16 mouse cellular contexts compared by ENCODE assay signal in the genomic region with DNA sequence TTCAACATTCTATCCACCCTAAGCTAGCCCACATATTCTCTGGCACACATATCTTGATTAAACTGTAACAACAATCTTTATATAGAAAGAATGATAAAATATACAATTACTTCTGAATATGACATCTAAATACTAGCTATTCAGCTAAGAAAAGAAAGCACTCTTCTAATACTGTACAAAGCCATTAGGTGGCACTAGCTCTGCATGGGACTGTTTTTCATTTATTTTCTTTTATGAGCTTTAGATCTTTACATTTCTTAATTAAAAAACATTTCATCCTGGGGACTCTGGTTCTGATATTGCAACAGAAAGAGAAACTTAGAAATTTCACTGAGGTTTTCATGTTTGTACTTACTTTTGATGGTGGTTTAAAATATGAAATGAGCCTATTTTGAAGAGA. TPM values are rescaled to one million over a fixed set of nuclear protein-coding genes. Genes with fewer than 3 reads are reported as not detected.
DNase-seq lines count a peak whose midpoint lies in the region; ATAC-seq and TF ChIP-seq lines count a peak whose summit lies in the region.
"Had no signal": no experiment of that assay in that cellular context is flagged by ENCODE, and none has a peak within 500 bp of the region (broad histone marks: within the 10 kb centered on the region; RNA-seq: fewer than 3 reads in every experiment).

No protein-coding gene starts in this region.

- no peaks in the 10 kb centered on the region for H3K4me1 ChIP-seq in forebrain, embryonic 14.5 days (ENCODE audit: control insufficient read depth, insufficient read depth, low read length)
- H3K4me1 ChIP-seq in forebrain, embryonic 16.5 days (replicated peaks; ENCODE audit: control insufficient read depth, insufficient read depth, low read length) = no peaks in the 10 kb centered on the region
- H3K4me1 ChIP-seq in kidney, postnatal 0 days (replicated peaks; ENCODE audit: insufficient read depth, low read length) = no peaks in the 10 kb centered on the region
- H3K4me1 ChIP-seq in midbrain, postnatal 0 days (ENCODE audit: insufficient read depth, low read length) = no peaks in the 10 kb centered on the region
- H3K4me1 ChIP-seq in midbrain, embryonic 11.5 days (ENCODE audit: control insufficient read depth, insufficient read depth, low read length) = no peaks in the 10 kb centered on the region
- H3K4me1 ChIP-seq: forebrain, embryonic 10.5 days; liver, embryonic 13.5 days had no signal

- ATAC-seq in forebrain, embryonic 14.5 days = no peak
- no peak for ATAC-seq in forebrain, embryonic 16.5 days
- ATAC-seq in kidney, postnatal 0 days (replicated peaks; ENCODE audit: low FRiP score, low read depth) = no peak
- no peak for ATAC-seq in midbrain, postnatal 0 days (ENCODE audit: low FRiP score)
- no peak for ATAC-seq in midbrain, embryonic 11.5 days (ENCODE audit: low FRiP score)

- peak; percentile 62 for DNase-seq in forebrain, embryonic 14.5 days (ENCODE audit: low spot score)
- peak; percentile 78 for DNase-seq in kidney, postnatal 0 days (ENCODE audit: low spot score)
- DNase-seq in kidney, adult 8-10 months = no peak
- DNase-seq in midbrain, postnatal 0 days (ENCODE audit: low spot score) = peak; percentile 69
- DNase-seq in midbrain, embryonic 11.5 days (ENCODE audit: low spot score, missing footprints) = no peak
- no peak for DNase-seq in right cerebral cortex, adult 18-20 months
- DNase-seq in yolk sac, embryonic 10.5 days (ENCODE audit: low spot score) = no peak
- DNase-seq: cerebellum, adult 9-11 months; heart, adult 11 months; heart, postnatal 4 days; kidney, postnatal 10 days; liver, embryonic 13.5 days; thymus, adult 2 months had no signal

- no peaks in the 10 kb centered on the region for H3K36me3 ChIP-seq in forebrain, embryonic 14.5 days (ENCODE audit: control insufficient read depth, insufficient read depth, low read length)
- no peaks in the 10 kb centered on the region for H3K36me3 ChIP-seq in forebrain, embryonic 16.5 days (ENCODE audit: control insufficient read depth, insufficient read depth)
- H3K36me3 ChIP-seq in kidney, postnatal 0 days (ENCODE audit: insufficient read depth, low read length) = no peaks in the 10 kb centered on the region
- no peaks in the 10 kb centered on the region for H3K36me3 ChIP-seq in midbrain, postnatal 0 days (ENCODE audit: insufficient read depth, low read length)
- H3K36me3 ChIP-seq in midbrain, embryonic 11.5 days (ENCODE audit: control insufficient read depth, insufficient read depth, low read length) = no peaks in the 10 kb centered on the region
- H3K36me3 ChIP-seq: forebrain, embryonic 10.5 days; liver, embryonic 13.5 days had no signal

- no peaks in the 10 kb centered on the region for H3K9me3 ChIP-seq in forebrain, embryonic 14.5 days (replicated peaks; ENCODE audit: control insufficient read depth, low read length)
- H3K9me3 ChIP-seq in forebrain, embryonic 16.5 days (ENCODE audit: control insufficient read depth, low read length) = no peaks in the 10 kb centered on the region
- no peaks in the 10 kb centered on the region for H3K9me3 ChIP-seq in kidney, postnatal 0 days (replicated peaks; ENCODE audit: low read length)
- H3K9me3 ChIP-seq in midbrain, postnatal 0 days (ENCODE audit: low read length) = no peaks in the 10 kb centered on the region
- no peaks in the 10 kb centered on the region for H3K9me3 ChIP-seq in midbrain, embryonic 11.5 days (ENCODE audit: control insufficient read depth, low read length)
- H3K9me3 ChIP-seq: forebrain, embryonic 10.5 days; liver, embryonic 13.5 days had no signal

- no peak overlapping the region for H3K9ac ChIP-seq in forebrain, embryonic 14.5 days (ENCODE audit: low read length)
- no peak overlapping the region for H3K9ac ChIP-seq in forebrain, embryonic 16.5 days (replicated peaks; ENCODE audit: low read depth, low read length)
- no peak overlapping the region for H3K9ac ChIP-seq in kidney, postnatal 0 days (ENCODE audit: low read depth, low read length)
- no peak overlapping the region for H3K9ac ChIP-seq in midbrain, postnatal 0 days (replicated peaks; ENCODE audit: low read length, poor library complexity, severe bottlenecking)
- H3K9ac ChIP-seq in midbrain, embryonic 11.5 days (ENCODE audit: low read length) = no peak overlapping the region
- H3K9ac ChIP-seq: liver, embryonic 13.5 days had no signal

- no peak overlapping the region for H3K4me3 ChIP-seq in forebrain, embryonic 14.5 days (ENCODE audit: low read depth, low read length)
- no peak overlapping the region for H3K4me3 ChIP-seq in forebrain, embryonic 16.5 days (replicated peaks; ENCODE audit: low read length)
- no peak overlapping the region for H3K4me3 ChIP-seq in kidney, postnatal 0 days (replicated peaks; ENCODE audit: low read depth, low read length)
- H3K4me3 ChIP-seq in midbrain, postnatal 0 days (ENCODE audit: low read depth, low read length) = no peak overlapping the region
- no peak overlapping the region for H3K4me3 ChIP-seq in midbrain, embryonic 11.5 days (ENCODE audit: low read depth, low read length)
- H3K4me3 ChIP-seq: forebrain, embryonic 10.5 days; liver, embryonic 13.5 days had no signal

- no peak overlapping the region for H3K4me2 ChIP-seq in forebrain, embryonic 14.5 days (ENCODE audit: low read length)
- no peak overlapping the region for H3K4me2 ChIP-seq in forebrain, embryonic 16.5 days (ENCODE audit: low read length)
- no peak overlapping the region for H3K4me2 ChIP-seq in kidney, postnatal 0 days (ENCODE audit: low read length)
- H3K4me2 ChIP-seq in midbrain, postnatal 0 days (ENCODE audit: low read depth, low read length, poor library complexity, severe bottlenecking) = no peak overlapping the region
- no peak overlapping the region for H3K4me2 ChIP-seq in midbrain, embryonic 11.5 days
- H3K4me2 ChIP-seq: liver, embryonic 13.5 days had no signal

- H3K27ac ChIP-seq in forebrain, embryonic 14.5 days (ENCODE audit: low read depth, low read length) = no peak overlapping the region
- no peak overlapping the region for H3K27ac ChIP-seq in forebrain, embryonic 16.5 days (ENCODE audit: low read length)
- H3K27ac ChIP-seq in kidney, postnatal 0 days = no peak overlapping the region
- H3K27ac ChIP-seq in midbrain, postnatal 0 days (ENCODE audit: low read depth, low read length) = no peak overlapping the region
- no peak overlapping the region for H3K27ac ChIP-seq in midbrain, embryonic 11.5 days (ENCODE audit: low read depth, low read length)
- H3K27ac ChIP-seq: forebrain, embryonic 10.5 days; liver, embryonic 13.5 days had no signal

- TF ChIP-seq CTCF in kidney, postnatal 0 days (IDR thresholded peaks at IDR 0.05; ENCODE audit: low read depth) = peak; percentile 89
- peak; percentile 89 for TF ChIP-seq CTCF in midbrain, postnatal 0 days (IDR thresholded peaks at IDR 0.05)

- H3K27me3 ChIP-seq in forebrain, embryonic 14.5 days (replicated peaks; ENCODE audit: control insufficient read depth, insufficient read depth, low read length) = no peaks in the 10 kb centered on the region
- H3K27me3 ChIP-seq in forebrain, embryonic 16.5 days (replicated peaks; ENCODE audit: control insufficient read depth, insufficient read depth, low read length) = no peaks in the 10 kb centered on the region
- no peaks in the 10 kb centered on the region for H3K27me3 ChIP-seq in kidney, postnatal 0 days (ENCODE audit: insufficient read depth, low read length)
- H3K27me3 ChIP-seq in midbrain, postnatal 0 days (ENCODE audit: insufficient read depth, low read length) = no peaks in the 10 kb centered on the region
- no peaks in the 10 kb centered on the region for H3K27me3 ChIP-seq in midbrain, embryonic 11.5 days (ENCODE audit: control insufficient read depth, insufficient read depth, low read length)
- H3K27me3 ChIP-seq: liver, embryonic 13.5 days had no signal

RNA-seq across cellular contexts. Expression of a gene that starts 13.4 kb away (rescaled TPM):
- polyA plus RNA-seq in forebrain, embryonic 14.5 days (2014; fragmentation: Nextera tagmentation; extraction: Ambion mirVana) = 2.0 and 3.6 TPM in 2 replicates
- 1.9 and 2.5 TPM in 2 replicates for polyA plus RNA-seq in forebrain, embryonic 16.5 days (2015; fragmentation: Nextera tagmentation; extraction: Ambion mirVana)
- 15.2 and 15.9 TPM in 2 replicates for polyA plus RNA-seq in kidney, postnatal 0 days (2015; fragmentation: Nextera tagmentation; extraction: Ambion mirVana)
- 0.93 and 1.6 TPM in 2 replicates for total RNA-seq in midbrain, postnatal 0 days (2014; rRNA removed)
- 1.5 and 2.6 TPM in 2 replicates for polyA plus RNA-seq in midbrain, postnatal 0 days (2015; fragmentation: Nextera tagmentation; extraction: Ambion mirVana)
- 5.0 and 6.5 TPM in 2 replicates for polyA plus RNA-seq in midbrain, embryonic 11.5 days (2014; fragmentation: Nextera tagmentation; extraction: Ambion mirVana)

RNA-seq across cellular contexts. Expression of a gene that starts 42.0 kb away (rescaled TPM):
- polyA plus RNA-seq in forebrain, embryonic 14.5 days (2014; fragmentation: Nextera tagmentation; extraction: Ambion mirVana) = not detected in 2 replicates
- 0.10 TPM in 1 of 2 replicates, not detected in the other for polyA plus RNA-seq in forebrain, embryonic 16.5 days (2015; fragmentation: Nextera tagmentation; extraction: Ambion mirVana)
- polyA plus RNA-seq in kidney, postnatal 0 days (2015; fragmentation: Nextera tagmentation; extraction: Ambion mirVana) = 0.06 and 0.09 TPM in 2 replicates
- total RNA-seq in midbrain, postnatal 0 days (2014; rRNA removed) = 0.19 and 0.60 TPM in 2 replicates
- polyA plus RNA-seq in midbrain, postnatal 0 days (2015; fragmentation: Nextera tagmentation; extraction: Ambion mirVana) = 0.10 and 0.11 TPM in 2 replicates
- 0.10 TPM in 1 of 2 replicates, not detected in the other for polyA plus RNA-seq in midbrain, embryonic 11.5 days (2014; fragmentation: Nextera tagmentation; extraction: Ambion mirVana)
- total RNA-seq: heart, postnatal 4 days had no signal
- polyA plus RNA-seq: spleen, adult 2 months had no signal

RNA-seq across cellular contexts. Expression of a gene that starts 51.4 kb away (rescaled TPM):
- polyA plus RNA-seq in forebrain, embryonic 14.5 days (2014; fragmentation: Nextera tagmentation; extraction: Ambion mirVana) = 0.60 and 1.3 TPM in 2 replicates
- polyA plus RNA-seq in forebrain, embryonic 16.5 days (2015; fragmentation: Nextera tagmentation; extraction: Ambion mirVana) = 0.75 and 0.95 TPM in 2 replicates
- 20.5 and 21.3 TPM in 2 replicates for polyA plus RNA-seq in kidney, postnatal 0 days (2015; fragmentation: Nextera tagmentation; extraction: Ambion mirVana)
- total RNA-seq in midbrain, postnatal 0 days (2014; rRNA removed) = 0.52 and 0.71 TPM in 2 replicates
- polyA plus RNA-seq in midbrain, postnatal 0 days (2015; fragmentation: Nextera tagmentation; extraction: Ambion mirVana) = 0.41 and 0.64 TPM in 2 replicates
- 1.9 and 2.0 TPM in 2 replicates for polyA plus RNA-seq in midbrain, embryonic 11.5 days (2014; fragmentation: Nextera tagmentation; extraction: Ambion mirVana)

Comparison
In these comparisons a context has a peak if more than half of its experiments do, and no peak if none do; other contexts are left out.
1. DNase-seq: peak in forebrain, embryonic 14.5 days (single experiment), kidney, postnatal 0 days (single experiment) and midbrain, postnatal 0 days (single experiment); none in kidney, adult 8-10 months (0 of 2), midbrain, embryonic 11.5 days (single experiment), right cerebral cortex, adult 18-20 months (single experiment) and yolk sac, embryonic 10.5 days (single experiment).